Mouse (Mus musculus): ENCODE measurements around the gene Tcap.

- no peak for TF ChIP-seq CTCF (IDR thresholded peaks at IDR 0.05; ENCODE audit: borderline replicate concordance, control insufficient read depth, extremely low read depth, insufficient read depth, low read length, poor library complexity)
- TF ChIP-seq POLR2A (IDR thresholded peaks at IDR 0.05; ENCODE audit: control insufficient read depth, extremely low read depth, insufficient read depth, low read length, poor library complexity): no peak
Measured at GRCm38 (mm10) chr11:98339071-98339501, 44.5 kb upstream of the Tcap start.

All from thymus, adult 2 months (tissue).